ENCODE assay signal across 8 mouse cellular contexts in genomic region chr8:64205321-64206023, GRCm38 (mm10). TPM values are rescaled to one million over a fixed set of nuclear protein-coding genes. Genes with fewer than 3 reads are reported as not detected.
DNase-seq lines count a peak whose midpoint lies in the region; ATAC-seq and TF ChIP-seq lines count a peak whose summit lies in the region.

No protein-coding gene starts in this region.

- no peak for TF ChIP-seq CTCF in heart, postnatal 0 days (IDR thresholded peaks at IDR 0.05; ENCODE audit: low read depth)

- DNase-seq in Muller cell, postnatal 12 days (ENCODE audit: inconsistent ontology term), result peak; percentile 65
- peak; percentile 55 for DNase-seq in brain, adult 2 months (ENCODE audit: low read depth, low spot score)
- no peak for DNase-seq in heart, postnatal 0 days (ENCODE audit: low spot score)
- peak; percentile 34 to 61 for DNase-seq in kidney, postnatal 25 days
- peak; percentile 21 for DNase-seq in lung, postnatal 10 days
- peak; percentile 35 to 49 for DNase-seq in right cerebral cortex, postnatal 10 days (ENCODE audit: low spot score in 2 of 2)

- H3K27ac ChIP-seq in forebrain, embryonic 12.5 days, result no peak overlapping the region
- H3K27ac ChIP-seq in heart, postnatal 0 days (ENCODE audit: low read depth), result no peak overlapping the region

- peak overlapping the region; percentile 67 for H3K4me3 ChIP-seq in forebrain, embryonic 12.5 days (replicated peaks)
- peak overlapping the region; percentile 65 for H3K4me3 ChIP-seq in heart, postnatal 0 days (ENCODE audit: low read depth, low read length)

- under 1% methylated on average over 56 of the region's 61 CpGs for WGBS in forebrain, embryonic 12.5 days
- WGBS in heart, postnatal 0 days, result under 1% methylated on average over 50 of the region's 61 CpGs

- peak overlapping the region; percentile 60 for H3K9ac ChIP-seq in forebrain, embryonic 12.5 days
- H3K9ac ChIP-seq in heart, postnatal 0 days (replicated peaks; ENCODE audit: low read depth, low read length), result peak overlapping the region; percentile 23

- peaks cover 31% of the 10 kb centered on the region for H3K27me3 ChIP-seq in forebrain, embryonic 12.5 days
- no peaks in the 10 kb centered on the region; the same call in 1 of the 2 replicates for H3K27me3 ChIP-seq in heart, postnatal 0 days (ENCODE audit: control insufficient read depth, insufficient read depth, low read length)

- TF ChIP-seq EP300 in heart, postnatal 0 days (IDR thresholded peaks at IDR 0.05; ENCODE audit: low read depth), result no peak

- peak overlapping the region; percentile 86 for H3K4me2 ChIP-seq in forebrain, embryonic 12.5 days
- H3K4me2 ChIP-seq in heart, postnatal 0 days (ENCODE audit: low read depth, low read length), result peak overlapping the region; percentile 97

- ATAC-seq in forebrain, embryonic 12.5 days (ENCODE audit: low FRiP score), result peak; percentile 81
- peak; percentile 37; the same call in 1 of the 2 replicates for ATAC-seq in heart, postnatal 0 days (ENCODE audit: insufficient read depth, low read depth)
- no peak for ATAC-seq in erythroid progenitor cell, adult 5-6 weeks (replicated peaks; ENCODE audit: low FRiP score, poor library complexity, severe bottlenecking)

- H3K9me3 ChIP-seq in forebrain, embryonic 12.5 days, result no peaks in the 10 kb centered on the region
- H3K9me3 ChIP-seq in heart, postnatal 0 days (replicated peaks; ENCODE audit: control insufficient read depth, low read length), result no peaks in the 10 kb centered on the region

- H3K4me1 ChIP-seq in forebrain, embryonic 12.5 days, result peaks cover 14% of the 10 kb centered on the region
- no peaks in the 10 kb centered on the region; the same call in 1 of the 2 replicates for H3K4me1 ChIP-seq in heart, postnatal 0 days (ENCODE audit: control insufficient read depth, insufficient read depth)

- H3K36me3 ChIP-seq in forebrain, embryonic 12.5 days (replicated peaks), result no peaks in the 10 kb centered on the region
- H3K36me3 ChIP-seq in heart, postnatal 0 days (replicated peaks; ENCODE audit: control insufficient read depth, insufficient read depth, low read length), result no peaks in the 10 kb centered on the region

RNA-seq across cellular contexts. Expression of gene Tll1, which starts 0.6 kb away (rescaled TPM):
- 0.94 and 1.4 TPM in 2 replicates for polyA plus RNA-seq in forebrain, embryonic 12.5 days (2016; fragmentation: Nextera tagmentation; extraction: Ambion mirVana)
- 0.80 and 4.6 TPM in 2 replicates for total RNA-seq in heart, postnatal 0 days (2014; rRNA removed; ENCODE audit: low replicate concordance)
- polyA plus RNA-seq in heart, postnatal 0 days (2015; fragmentation: Nextera tagmentation; extraction: Ambion mirVana), result 0.85 and 1.1 TPM in 2 replicates
- total RNA-seq in erythroid progenitor cell, adult 5-6 weeks (2015; ENCODE audit: low replicate concordance), result not detected in 2 replicates
- total RNA-seq in erythroid progenitor cell, adult 5-6 weeks (2017; ENCODE audit: low replicate concordance), result not detected in 2 replicates
